Mouse (Mus musculus): ENCODE measurements around the gene Gm20388.

The Gm20388 gene

DNA sequence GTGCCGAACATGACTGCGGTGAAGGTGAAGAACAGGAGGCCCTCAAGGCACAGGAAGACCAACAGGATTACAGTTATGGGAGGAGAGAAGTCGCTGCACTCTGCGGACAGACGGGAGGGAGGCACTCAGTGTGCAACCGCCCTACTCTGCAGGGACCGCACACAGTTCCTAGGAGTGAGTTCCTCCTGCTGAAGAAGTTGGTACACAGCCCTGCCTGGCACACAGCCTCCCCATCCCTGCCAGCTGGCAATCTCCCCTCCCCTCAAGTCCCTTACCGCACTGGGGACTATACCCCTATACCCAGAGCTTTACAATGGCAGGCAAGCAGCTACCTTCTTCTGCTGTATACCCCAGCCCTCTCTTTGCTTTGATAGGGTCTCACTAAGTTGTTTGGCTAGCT is 172.6 kb downstream of the Gm20388 start:
- DNase-seq (ENCODE audit: low read depth, low spot score): no peak

DNA sequence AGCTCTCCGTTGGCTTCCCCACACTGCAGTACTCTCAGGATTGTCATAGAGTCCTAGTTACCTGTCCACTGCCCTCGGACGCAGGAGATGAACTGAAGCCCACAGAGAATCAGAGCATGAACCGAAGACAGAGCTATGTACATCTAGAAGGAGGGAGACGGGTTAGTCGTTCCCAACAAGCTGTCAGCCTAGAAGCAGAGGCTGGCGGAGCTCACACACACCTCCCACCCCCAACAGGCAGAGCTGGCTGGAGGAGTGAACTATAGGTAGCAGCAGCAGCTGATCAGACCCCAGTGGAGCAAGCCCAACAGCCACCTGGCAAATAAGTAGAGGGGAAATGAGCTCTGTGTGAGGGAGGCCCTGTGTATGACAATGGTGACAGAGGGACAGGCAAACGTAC is 174.1 kb downstream of the Gm20388 start:
- no peak for DNase-seq (ENCODE audit: low read depth, low spot score)

- DNase-seq (ENCODE audit: low read depth, low spot score): no peak
Measured at GRCm38 (mm10) chr8:120089511-120089910, 178.9 kb downstream of the Gm20388 start.

GRCm38 (mm10) chr8:120091032-120091431 is 180.4 kb downstream of the Gm20388 start:
- DNase-seq (ENCODE audit: low read depth, low spot score): peak; percentile 75

GRCm38 (mm10) chr8:120093103-120093502 is 182.5 kb downstream of the Gm20388 start:
- DNase-seq (ENCODE audit: low read depth, low spot score): no peak

DNA sequence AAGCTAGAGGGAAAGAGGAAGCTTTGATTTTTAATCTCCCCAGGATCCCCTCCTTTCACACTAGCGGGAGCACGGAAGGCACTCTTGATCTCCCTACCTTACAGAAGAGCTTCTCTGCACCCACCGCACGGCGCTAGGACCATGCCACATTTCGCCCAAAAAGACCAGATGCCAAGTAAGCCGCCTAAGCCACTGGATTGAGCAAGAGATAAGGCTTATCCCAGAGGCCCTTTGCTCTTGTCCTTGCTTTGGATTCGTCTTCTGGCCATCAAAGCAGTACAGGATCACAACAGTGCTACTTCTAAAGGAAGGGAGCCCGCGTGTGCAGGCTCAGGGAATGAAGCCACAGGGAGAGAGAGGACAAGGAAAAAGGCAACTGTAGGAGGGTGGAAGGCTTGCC is 184.2 kb downstream of the Gm20388 start:
- DNase-seq (ENCODE audit: low read depth, low spot score): no peak

GRCm38 (mm10) chr8:120096486-120096885 is 185.8 kb downstream of the Gm20388 start:
- DNase-seq (ENCODE audit: low read depth, low spot score): no peak

DNA sequence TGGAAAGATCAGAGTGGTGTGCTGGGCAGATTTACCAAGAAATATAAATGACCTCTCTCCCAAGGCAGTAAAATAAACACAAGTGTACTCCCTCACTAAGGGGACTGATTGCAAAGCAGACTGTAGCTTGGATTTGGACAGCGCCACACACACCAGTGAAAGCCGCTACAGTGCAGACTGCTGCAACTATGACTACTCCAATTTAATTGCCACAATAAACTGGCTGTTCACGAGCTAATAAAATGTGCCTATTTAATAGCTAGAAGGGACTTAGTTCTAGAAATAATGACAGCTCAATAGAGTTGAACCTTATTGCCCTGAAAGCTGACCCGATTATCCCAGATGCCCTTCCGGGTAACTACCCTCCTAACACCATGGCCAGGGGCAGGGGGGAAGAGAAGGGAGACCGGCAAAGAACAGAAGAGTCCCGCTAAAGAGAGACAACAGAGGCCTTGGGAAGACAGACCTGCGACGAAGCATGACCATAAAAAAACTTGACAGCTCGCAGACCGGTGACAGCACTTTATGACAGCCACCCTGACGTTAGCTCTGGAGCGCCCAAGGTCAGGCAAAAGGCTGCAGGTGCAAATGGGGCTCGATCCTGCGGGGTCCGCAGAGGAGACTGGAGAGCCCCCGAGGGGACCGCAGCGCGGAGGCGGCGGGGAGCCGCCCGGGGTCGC is 189.9 kb downstream of the Gm20388 start:
- DNase-seq (ENCODE audit: low read depth, low spot score): no peak

GRCm38 (mm10) chr8:120101068-120101972 is 190.7 kb downstream of the Gm20388 start, which contains the start of gene Zdhhc7:
Gene Zdhhc7 (minus strand): TSS chr8:120101482.
- DNase-seq (ENCODE audit: low read depth, low spot score): peak; percentile 91

DNA sequence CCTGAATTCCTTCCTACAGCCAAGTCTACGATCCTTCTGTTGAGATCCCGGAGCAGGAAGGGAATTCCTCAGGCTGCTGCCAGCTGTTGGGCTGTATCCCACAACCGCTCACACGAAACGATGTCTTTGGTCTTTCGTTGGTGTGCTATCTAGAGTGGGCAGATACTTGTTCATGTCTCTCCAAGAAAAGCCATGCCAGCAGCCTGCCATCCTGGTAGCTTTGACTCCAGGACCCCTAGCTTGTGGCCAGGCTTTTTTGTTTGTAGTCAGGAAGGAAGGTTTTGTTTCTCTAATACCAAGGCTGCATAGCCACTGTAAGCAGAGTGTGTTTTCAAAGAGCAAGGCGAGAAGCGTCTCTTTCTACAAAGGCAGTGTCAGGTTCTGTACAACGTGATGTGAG is 193.3 kb downstream of the Gm20388 start:
- no peak for DNase-seq (ENCODE audit: low read depth, low spot score)

DNA sequence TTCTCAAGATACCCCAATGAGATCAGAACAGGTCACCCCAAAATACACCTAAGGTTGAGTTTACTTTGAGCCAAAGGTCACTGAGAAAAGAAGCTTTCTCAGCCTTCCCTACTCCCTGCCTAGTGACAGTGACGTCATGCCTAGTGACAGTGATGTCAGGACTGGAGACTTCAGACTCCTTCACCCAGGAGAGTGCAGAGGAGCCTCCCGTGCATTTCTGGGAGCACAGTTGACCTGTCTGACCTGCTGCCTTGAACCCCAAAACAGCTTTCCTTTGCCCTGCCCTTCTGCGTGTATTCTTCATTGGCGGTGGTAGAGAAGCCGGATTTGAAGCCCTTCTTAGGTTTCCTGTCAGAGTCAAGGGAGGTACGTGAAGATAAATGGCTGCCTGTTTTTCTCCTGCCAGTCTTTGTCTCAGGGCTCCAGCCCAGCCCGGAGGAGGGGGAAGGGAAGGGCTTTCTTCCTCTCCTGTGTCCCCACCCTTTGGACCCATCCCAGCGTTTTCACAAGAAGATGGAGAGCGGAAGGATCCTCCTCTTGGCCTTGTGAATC is 194.2 kb downstream of the Gm20388 start:
- no peak for DNase-seq (ENCODE audit: low read depth, low spot score)

- DNase-seq (ENCODE audit: low read depth, low spot score): no peak
Measured at GRCm38 (mm10) chr8:120109149-120109548, 198.5 kb downstream of the Gm20388 start.

GRCm38 (mm10) chr8:120110966-120111365 is 200.3 kb downstream of the Gm20388 start:
- no peak for DNase-seq (ENCODE audit: low read depth, low spot score)

DNA sequence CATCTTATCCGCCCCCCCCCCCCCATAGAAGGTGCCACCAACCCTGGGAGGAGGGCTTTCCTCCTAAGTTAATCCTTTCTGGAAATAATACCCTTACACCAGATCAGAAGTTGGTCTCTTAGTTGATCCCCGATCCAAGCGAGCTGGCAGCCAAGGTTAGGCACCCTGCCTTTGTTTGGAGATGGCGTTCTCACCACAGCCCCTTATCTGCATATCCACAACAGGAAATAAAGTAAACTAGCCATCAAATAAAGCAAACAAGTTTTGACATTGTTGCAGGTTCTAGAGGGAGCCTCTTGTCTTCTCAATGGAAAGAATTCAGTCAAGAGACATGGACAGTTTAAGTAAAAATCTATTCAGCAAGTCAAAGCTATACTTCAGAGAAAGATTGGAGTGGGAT is 200.7 kb downstream of the Gm20388 start:
- DNase-seq (ENCODE audit: low read depth, low spot score): no peak

DNA sequence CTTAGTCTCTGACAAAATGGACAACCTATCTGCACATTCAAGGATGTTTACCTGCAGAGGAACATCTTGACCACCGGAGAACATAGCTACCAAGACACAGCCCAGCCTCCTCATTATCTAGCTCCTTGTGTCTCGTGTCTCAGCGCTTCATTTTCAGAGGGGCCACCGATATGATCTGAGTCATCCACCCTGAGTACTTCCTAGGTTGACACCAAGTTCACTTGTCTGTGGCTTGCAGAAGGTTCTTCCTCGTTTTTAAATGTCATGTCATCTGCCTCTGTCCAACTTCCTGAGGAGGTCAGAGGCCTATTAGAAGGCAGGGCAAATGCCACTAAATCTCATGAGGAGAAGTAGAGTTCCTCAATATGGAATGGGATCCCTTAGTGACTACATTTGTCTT is 201.9 kb downstream of the Gm20388 start:
- DNase-seq (ENCODE audit: low read depth, low spot score): no peak

DNA sequence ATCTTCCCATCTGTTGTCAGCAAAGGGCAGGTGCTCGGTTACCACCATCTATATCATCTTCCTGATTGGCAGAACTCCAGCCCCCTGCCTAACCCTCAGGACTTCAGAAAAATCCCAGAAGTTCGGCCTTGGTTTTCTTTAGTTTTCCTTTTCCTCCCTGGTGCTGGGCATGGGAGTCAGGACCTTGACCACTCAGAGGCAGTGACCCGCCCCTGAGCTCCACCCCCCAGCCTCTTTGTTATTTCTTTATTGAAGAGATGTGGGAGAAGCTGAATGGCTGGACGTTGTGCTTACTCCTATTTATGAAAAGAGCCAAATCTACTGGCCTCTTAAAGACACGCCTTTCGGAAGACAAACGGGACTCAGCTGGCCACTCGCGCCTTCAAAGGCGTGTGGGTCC is 202.7 kb downstream of the Gm20388 start:
- DNase-seq (ENCODE audit: low read depth, low spot score): no peak

DNA sequence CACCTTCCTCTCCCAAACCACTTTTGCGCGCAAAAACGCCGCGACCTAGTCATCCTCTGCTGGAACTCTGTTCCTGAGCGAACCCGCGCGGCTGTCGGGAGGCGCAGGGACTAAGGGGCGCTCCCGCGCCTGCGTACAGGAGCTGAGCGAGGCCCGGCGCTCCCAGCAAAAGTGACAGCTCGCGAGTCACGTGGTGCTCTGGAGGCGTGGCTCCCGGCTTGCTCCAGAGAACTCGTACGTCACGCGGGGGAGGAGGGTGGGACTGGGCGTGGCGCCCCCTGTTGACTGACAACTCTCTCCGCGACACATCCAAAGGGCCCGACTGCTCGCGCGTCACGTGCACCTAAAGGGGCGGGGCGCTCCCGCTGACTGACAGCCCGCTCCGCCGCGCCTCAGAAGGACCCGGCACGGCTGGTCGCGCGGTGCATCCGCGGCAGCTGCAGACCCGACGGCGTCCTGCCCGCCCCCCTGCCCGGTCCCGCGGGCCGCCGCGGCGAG is 203.2 kb downstream of the Gm20388 start, which contains the start of gene 6430548M08Rik:
TSS of gene 6430548M08Rik (plus strand) at position 395 of the 498 bp plus-strand sequence.
- peak; percentile 100 for DNase-seq (ENCODE audit: low read depth, low spot score)

DNA sequence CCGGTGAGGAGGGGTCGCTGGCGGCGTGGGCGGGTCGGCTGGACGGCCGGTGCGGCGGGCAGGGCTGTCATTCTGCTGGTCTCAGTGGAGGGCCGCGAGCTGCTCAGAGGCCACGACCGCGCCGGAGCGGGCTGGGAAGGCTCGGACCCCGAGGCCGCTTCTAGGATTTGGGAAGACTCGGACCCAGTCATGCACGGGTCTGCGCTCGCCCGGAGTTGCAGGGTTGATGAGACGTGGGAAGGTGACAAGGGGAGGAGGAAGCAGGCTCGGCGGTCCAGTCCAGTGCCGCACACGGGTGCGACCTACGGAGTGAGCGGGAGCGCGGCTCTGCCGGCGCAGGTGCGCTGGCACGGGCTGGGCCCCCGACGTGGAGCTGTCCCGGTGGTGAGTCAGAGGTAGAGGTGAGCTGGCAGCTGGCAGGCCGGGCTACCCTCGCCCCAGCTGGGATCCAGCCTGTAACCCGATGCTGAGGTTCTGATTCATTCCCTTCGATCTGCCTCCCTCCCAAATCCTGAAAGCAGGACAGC is 203.7 kb downstream of the Gm20388 start:
- peak; percentile 81 for DNase-seq (ENCODE audit: low read depth, low spot score)

DNA sequence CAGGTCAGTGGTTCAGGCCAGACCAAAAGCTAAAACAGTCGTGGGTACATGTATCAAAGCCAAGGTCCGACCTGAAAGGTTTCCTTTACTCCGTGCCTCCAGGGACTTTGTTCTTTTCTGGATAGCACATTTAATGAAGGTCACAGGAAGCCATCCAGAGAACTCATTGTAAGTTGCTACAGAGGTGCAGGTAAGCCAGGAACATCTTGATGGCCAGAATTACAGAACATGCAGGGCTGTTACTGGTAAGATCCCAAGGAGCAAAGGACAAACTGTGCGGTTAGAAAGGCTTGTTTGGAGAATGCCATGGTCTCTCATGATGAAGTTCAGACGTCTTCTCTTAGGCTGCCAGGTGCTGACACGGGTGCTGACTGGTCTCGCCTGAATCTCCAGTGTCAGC is 206.0 kb downstream of the Gm20388 start:
- no peak for DNase-seq (ENCODE audit: low read depth, low spot score)

DNA sequence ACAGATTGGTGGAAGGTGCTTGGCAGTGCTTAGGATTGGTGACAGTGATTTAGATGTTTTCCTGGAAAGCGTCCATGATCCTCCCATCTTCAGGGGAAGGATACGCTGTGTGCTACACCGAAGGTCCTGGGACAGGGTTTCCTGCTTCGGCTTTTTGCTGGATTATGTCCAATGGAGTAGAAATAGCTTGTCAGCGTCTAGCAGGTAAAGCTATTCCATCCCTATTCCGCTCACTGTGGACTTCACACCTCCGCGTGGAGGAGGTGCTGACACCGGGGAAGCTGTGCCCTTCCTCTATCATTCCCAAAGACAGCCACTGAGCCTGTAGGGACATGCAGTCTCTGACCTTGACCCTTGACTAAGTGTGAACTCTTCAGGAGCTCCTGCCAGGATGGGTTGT is 207.5 kb downstream of the Gm20388 start:
- no peak for DNase-seq (ENCODE audit: low read depth, low spot score)

DNA sequence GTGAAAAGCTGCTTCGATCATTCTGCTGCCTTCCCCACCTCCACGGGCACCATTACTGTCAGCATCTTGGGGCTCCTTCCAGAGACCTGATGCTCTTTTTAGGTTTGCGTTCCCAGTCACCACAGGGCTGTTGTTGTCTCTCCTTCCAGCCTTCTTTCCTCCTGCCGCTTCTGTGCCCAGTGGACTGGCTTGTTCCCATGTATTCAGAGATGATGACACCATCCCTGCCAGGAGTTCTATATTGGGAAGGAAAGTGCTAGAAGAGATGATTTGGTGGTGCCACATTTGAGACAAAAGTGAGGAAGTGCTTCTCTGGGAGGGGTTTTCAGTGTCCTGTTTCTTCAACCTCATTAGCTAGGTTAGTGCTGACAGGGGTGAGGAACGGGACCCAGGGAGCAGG is 208.2 kb downstream of the Gm20388 start:
- peak; percentile 74 for DNase-seq (ENCODE audit: low read depth, low spot score)

- DNase-seq (ENCODE audit: low read depth, low spot score): no peak
Measured at GRCm38 (mm10) chr8:120119429-120119828, 208.8 kb downstream of the Gm20388 start.
